Mouse (Mus musculus): ENCODE measurements around the gene Foxn3.

- TF ChIP-seq E2F4 (IDR thresholded peaks at IDR 0.05; ENCODE audit: insufficient read depth) (no peak), MYOG (IDR thresholded peaks at IDR 0.05; ENCODE audit: control insufficient read depth in 1 of 3, insufficient read depth in 1 of 3, insufficient read length in 2 of 3, low read depth in 2 of 3) (no peak), USF1 (IDR thresholded peaks at IDR 0.05; ENCODE audit: low read depth) (no peak)
Observed at GRCm38 (mm10) chr12:99292152-99292551, 271.2 kb downstream of the Foxn3 start.

Data from myocyte (in vitro differentiated cells).